Mouse (Mus musculus) ES-Bruce4 (cell line): ENCODE data around the gene Ssbp3.

Experiments used
- CTCF ChIP-seq: IDR thresholded peaks from one replicate; pipeline ENCODE4 v1.8.1; 2011; ENCODE audit warnings: low read depth, low read length
- POLR2A ChIP-seq: IDR thresholded peaks from one replicate; pipeline ENCODE4 v1.8.1; 2011; ENCODE audit warnings: low read length; ENCODE audit not compliant: insufficient read depth

DNA sequence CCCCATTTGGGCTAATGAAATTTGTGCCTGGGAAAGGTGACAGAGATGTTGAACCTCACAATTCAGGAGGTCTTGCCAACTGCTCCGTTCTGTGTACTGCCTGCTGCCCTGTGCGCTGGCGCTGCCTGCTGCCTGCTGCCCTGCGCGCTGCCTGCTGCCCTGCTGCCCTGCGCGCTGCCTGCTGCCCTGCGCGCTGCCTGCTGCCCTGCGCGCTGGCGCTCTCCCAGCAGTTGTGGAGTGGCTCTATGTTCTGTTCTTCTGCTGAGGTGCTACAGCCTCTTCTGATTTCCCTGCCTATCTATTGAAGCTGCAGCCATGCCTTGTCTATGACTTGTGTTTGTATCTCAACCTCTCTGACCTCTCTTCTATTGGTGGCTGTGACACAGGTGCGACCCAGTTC is 134.7 kb downstream of the Ssbp3 start:
- no peak for TF ChIP-seq CTCF
- no peak for TF ChIP-seq POLR2A
